Mouse (Mus musculus) hindbrain, embryonic 16.5 days (tissue): ENCODE measurements around the gene Xrn2. TPM values are rescaled to one million over a fixed set of nuclear protein-coding genes. Genes with fewer than 3 reads are reported as not detected.

Experiments used
- ATAC-seq: fragments of 200-750 bp; cut with Nextera tagmentation; 2 replicates; pipeline ENCODE4 v1.8.0; 2017; ENCODE audit warnings: moderate TSS enrichment, moderate library complexity
- H3K27ac ChIP-seq: fragments of 300-500 bp; sonication (generic); 2 replicates; pipeline ENCODE4 v1.5.1; 2014; ENCODE audit warnings: low read depth, mild to moderate bottlenecking, control low read depth, low read length, moderate library complexity
- H3K27me3 ChIP-seq: fragments of 300-500 bp; sonication (generic); replicated peaks from 2 replicates; pipeline ENCODE4 v1.6.1; 2014; ENCODE audit warnings: low read length; ENCODE audit not compliant: control insufficient read depth, insufficient read depth
- H3K36me3 ChIP-seq: fragments of 300-500 bp; sonication (generic); 2 replicates; pipeline ENCODE4 v1.6.1; 2014; ENCODE audit warnings: mild to moderate bottlenecking, low read length, moderate library complexity, mixed read lengths; ENCODE audit not compliant: control insufficient read depth, insufficient read depth
- H3K4me1 ChIP-seq: fragments of 300-500 bp; sonication (generic); 2 replicates; pipeline ENCODE4 v1.6.1; 2014; ENCODE audit warnings: low read depth, low read length; ENCODE audit not compliant: control insufficient read depth, insufficient read depth
- H3K4me2 ChIP-seq: fragments of 300-500 bp; sonication (generic); 2 replicates; pipeline ENCODE4 v1.6.1; 2014; ENCODE audit warnings: mild to moderate bottlenecking, low read length, control low read depth, moderate library complexity
- H3K4me3 ChIP-seq: fragments of 300-500 bp; sonication (generic); 2 replicates; pipeline ENCODE4 v1.5.1; 2014; ENCODE audit warnings: mild to moderate bottlenecking, low read length, control low read depth, moderate library complexity
- H3K9ac ChIP-seq: fragments of 300-500 bp; sonication (generic); 2 replicates; pipeline ENCODE4 v1.6.1; 2014; ENCODE audit warnings: low read depth, mild to moderate bottlenecking, control low read depth, low read length, moderate library complexity
- H3K9me3 ChIP-seq: fragments of 300-500 bp; sonication (generic); 2 replicates; pipeline ENCODE4 v1.6.1; 2014; ENCODE audit warnings: mild to moderate bottlenecking, low read length, moderate library complexity; ENCODE audit not compliant: control insufficient read depth
- WGBS: fragments of 180-500 bp; shearing (Covaris S2); extraction: QIAGEN DNeasy Blood & Tissue Kit; methylation state at CpG from one replicate; pipeline ENCODE4 v1.1.7; 2014; 5-methylcytosine and 5-hydroxymethylcytosine counted together
- polyA plus RNA-seq: library from polyadenylated mRNA; unstranded; fragments of >200 nt; fragmentation: Nextera tagmentation; extraction: Ambion mirVana; gene quantifications from 2 replicates; pipeline ENCODE4 v1.2.1, GENCODE M21; 2015

Gene Xrn2
- 58.5 and 67.4 TPM in 2 replicates for polyA plus RNA-seq

- peak; percentile 98 for ATAC-seq
- peaks cover 19% of the 10 kb centered on the region for H3K4me1 ChIP-seq
- H3K36me3 ChIP-seq = no peaks in the 10 kb centered on the region
- H3K27me3 ChIP-seq = no peaks in the 10 kb centered on the region
- peak within 1 kb of the TSS; percentile 91 for H3K9ac ChIP-seq
- H3K4me3 ChIP-seq = peak within 1 kb of the TSS; percentile 86
- H3K9me3 ChIP-seq = no peaks in the 10 kb centered on the region
- under 1% methylated on average over 37 of the region's 37 CpGs for WGBS
- H3K27ac ChIP-seq = peak within 1 kb of the TSS; percentile 98
- H3K4me2 ChIP-seq = peak within 1 kb of the TSS; percentile 83
Measured at GRCm38 (mm10) chr2:147012623-147013184, at the start of gene Xrn2. Gene Xrn2 (plus strand): TSS chr2:147012996.

- Histone ChIP-seq H3K36me3 (no peaks in the 10 kb centered on the region), H3K9me3 (no peaks in the 10 kb centered on the region), H3K4me3 (no peak overlapping the region), H3K4me2 (no peak overlapping the region), H3K27ac (no peak overlapping the region), H3K4me1 (no peaks in the 10 kb centered on the region), H3K9ac (no peak overlapping the region), H3K27me3 (no peaks in the 10 kb centered on the region)
- no peak for ATAC-seq
- WGBS = 85% methylated on average over 3 of the region's 3 CpGs
Measured at GRCm38 (mm10) chr2:146975024-146975423, 37.8 kb upstream of the Xrn2 start.

- 65% methylated on average over 3 of the region's 3 CpGs for WGBS
- H3K9me3 ChIP-seq = no peaks in the 10 kb centered on the region
- H3K4me3 ChIP-seq = no peak overlapping the region
- H3K27me3 ChIP-seq = no peaks in the 10 kb centered on the region
- H3K4me2 ChIP-seq = no peak overlapping the region
- no peak overlapping the region for H3K9ac ChIP-seq
- H3K27ac ChIP-seq = no peak overlapping the region
- H3K36me3 ChIP-seq = no peaks in the 10 kb centered on the region
- peak; percentile 72 for ATAC-seq
- no peaks in the 10 kb centered on the region for H3K4me1 ChIP-seq
Measured at GRCm38 (mm10) chr2:146975453-146976028, 37.3 kb upstream of the Xrn2 start.

- Histone ChIP-seq H3K9ac (no peak overlapping the region), H3K27ac (no peak overlapping the region), H3K4me1 (no peaks in the 10 kb centered on the region), H3K4me2 (no peak overlapping the region), H3K27me3 (no peaks in the 10 kb centered on the region), H3K36me3 (no peaks in the 10 kb centered on the region), H3K4me3 (no peak overlapping the region), H3K9me3 (no peaks in the 10 kb centered on the region)
- WGBS = 91% methylated on average over 2 of the region's 2 CpGs
- ATAC-seq = no peak
Measured at GRCm38 (mm10) chr2:146982786-146983185, 30.0 kb upstream of the Xrn2 start.

GRCm38 (mm10) chr2:146984831-146985230 lies 28.0 kb upstream of the Xrn2 start:
- H3K9ac ChIP-seq = no peak overlapping the region
- WGBS = 94% methylated on average over 2 of the region's 2 CpGs
- ATAC-seq = no peak
- H3K4me1 ChIP-seq = no peaks in the 10 kb centered on the region
- no peak overlapping the region for H3K4me3 ChIP-seq
- H3K27me3 ChIP-seq = no peaks in the 10 kb centered on the region
- no peaks in the 10 kb centered on the region for H3K36me3 ChIP-seq
- H3K4me2 ChIP-seq = no peak overlapping the region
- H3K27ac ChIP-seq = no peak overlapping the region
- no peaks in the 10 kb centered on the region for H3K9me3 ChIP-seq

- H3K36me3 ChIP-seq = no peaks in the 10 kb centered on the region
- H3K4me3 ChIP-seq = no peak overlapping the region
- H3K9ac ChIP-seq = no peak overlapping the region
- no peaks in the 10 kb centered on the region for H3K4me1 ChIP-seq
- ATAC-seq = no peak
- no peaks in the 10 kb centered on the region for H3K27me3 ChIP-seq
- no peak overlapping the region for H3K4me2 ChIP-seq
- H3K27ac ChIP-seq = no peak overlapping the region
- 88% methylated on average over 1 of the region's 1 CpGs for WGBS
- H3K9me3 ChIP-seq = no peaks in the 10 kb centered on the region
Measured at GRCm38 (mm10) chr2:146985807-146986206, 27.0 kb upstream of the Xrn2 start.

GRCm38 (mm10) chr2:146986429-146986828 lies 26.4 kb upstream of the Xrn2 start:
- Histone ChIP-seq H3K4me3 (no peak overlapping the region), H3K36me3 (no peaks in the 10 kb centered on the region), H3K9ac (no peak overlapping the region), H3K27me3 (no peaks in the 10 kb centered on the region), H3K4me2 (no peak overlapping the region), H3K9me3 (no peaks in the 10 kb centered on the region), H3K27ac (no peak overlapping the region), H3K4me1 (no peaks in the 10 kb centered on the region)
- no peak for ATAC-seq

GRCm38 (mm10) chr2:147007265-147007664 lies 5.5 kb upstream of the Xrn2 start:
- Histone ChIP-seq H3K27me3 (no peaks in the 10 kb centered on the region), H3K9ac (no peak overlapping the region), H3K9me3 (no peaks in the 10 kb centered on the region), H3K4me1 (peaks cover 8% of the 10 kb centered on the region), H3K4me2 (no peak overlapping the region), H3K4me3 (no peak overlapping the region), H3K27ac (no peak overlapping the region), H3K36me3 (no peaks in the 10 kb centered on the region)
- no peak for ATAC-seq
- WGBS = 97% methylated on average over 2 of the region's 2 CpGs

GRCm38 (mm10) chr2:147009084-147009483 lies 3.7 kb upstream of the Xrn2 start:
- ATAC-seq = no peak
- Histone ChIP-seq H3K27ac (no peak overlapping the region), H3K9me3 (no peaks in the 10 kb centered on the region), H3K4me3 (no peak overlapping the region), H3K4me2 (no peak overlapping the region), H3K36me3 (no peaks in the 10 kb centered on the region), H3K4me1 (peaks cover 12% of the 10 kb centered on the region), H3K9ac (no peak overlapping the region), H3K27me3 (no peaks in the 10 kb centered on the region)
